Mouse (Mus musculus) embryonic facial prominence, embryonic 14.5 days (tissue): ENCODE measurements around the gene Cttnbp2nl. TPM values are rescaled to one million over a fixed set of nuclear protein-coding genes. Genes with fewer than 3 reads are reported as not detected.

Experiments
- ATAC-seq: fragments of 200-750 bp; cut with Nextera tagmentation; 2 replicates; pipeline ENCODE4 v1.8.0; 2017; ENCODE audit warnings: low read depth, moderate number of reproducible peaks, moderate TSS enrichment
- DNase-seq: peaks from one replicate; pipeline ENCODE4 v3.0.0-alpha.2; 2015; ENCODE audit warnings: low spot score
- H3K27ac ChIP-seq: fragments of 300-500 bp; sonication (generic); replicated peaks from 2 replicates; pipeline ENCODE4 v1.5.1; 2014; ENCODE audit warnings: low read depth, mild to moderate bottlenecking, low read length, moderate library complexity
- H3K27me3 ChIP-seq: fragments of 300-500 bp; sonication (generic); replicated peaks from 2 replicates; pipeline ENCODE4 v1.6.1; 2014; ENCODE audit warnings: low read length; ENCODE audit not compliant: control insufficient read depth, insufficient read depth
- H3K36me3 ChIP-seq: fragments of 300-500 bp; sonication (generic); 2 replicates; pipeline ENCODE4 v1.6.1; 2014; ENCODE audit warnings: low read length, mixed read lengths; ENCODE audit not compliant: control insufficient read depth, insufficient read depth
- H3K4me1 ChIP-seq: fragments of 300-500 bp; sonication (generic); 2 replicates; pipeline ENCODE4 v1.6.1; 2014; ENCODE audit warnings: antibody characterized with exemption, low read length; ENCODE audit not compliant: control insufficient read depth, insufficient read depth
- H3K4me2 ChIP-seq: fragments of 300-500 bp; sonication (generic); 2 replicates; pipeline ENCODE4 v1.6.1; 2014; ENCODE audit warnings: low read depth, mild to moderate bottlenecking, low read length, moderate library complexity, mixed read lengths
- H3K4me3 ChIP-seq: fragments of 300-500 bp; sonication (generic); 2 replicates; pipeline ENCODE4 v1.5.1; 2014; ENCODE audit warnings: low read depth, mild to moderate bottlenecking, low read length
- H3K9ac ChIP-seq: fragments of 300-500 bp; sonication (generic); 2 replicates; pipeline ENCODE4 v1.6.1; 2014; ENCODE audit warnings: low read depth, mild to moderate bottlenecking, low read length, moderate library complexity, mixed read lengths
- H3K9me3 ChIP-seq: fragments of 300-500 bp; sonication (generic); 2 replicates; pipeline ENCODE4 v1.6.1; 2016; ENCODE audit warnings: low read length; ENCODE audit not compliant: control insufficient read depth
- WGBS: fragments of 180-500 bp; shearing (Covaris S2); extraction: QIAGEN DNeasy Blood & Tissue Kit; methylation state at CpG from one replicate; pipeline ENCODE4 v1.1.7; 2014; 5-methylcytosine and 5-hydroxymethylcytosine counted together
- polyA plus RNA-seq: library from polyadenylated mRNA; unstranded; fragments of >200 nt; fragmentation: Nextera tagmentation; extraction: Ambion mirVana; gene quantifications from 2 replicates; pipeline ENCODE4 v1.2.1, GENCODE M21; 2014

Gene Cttnbp2nl
- polyA plus RNA-seq, 1 experiment from 2014 or later: 27.4 TPM

GRCm38 (mm10) chr3:104962141-104962611, 90.8 kb downstream of the Cttnbp2nl start:
- no peak overlapping the region for H3K27ac ChIP-seq
- H3K27me3 ChIP-seq: peaks cover 49% of the 10 kb centered on the region
- WGBS: 0% methylated on average over 26 of the region's 31 CpGs

GRCm38 (mm10) chr3:104961066-104962059, 91.6 kb downstream of the Cttnbp2nl start, which contains the start of gene Wnt2b:
Wnt2b (minus strand) TSS chr3:104961921.
- ATAC-seq: peak; percentile 64
- Histone ChIP-seq H3K9ac (peak within 1 kb of the TSS; percentile 60), H3K27me3 (peaks cover 49% of the 10 kb centered on the region), H3K9me3 (no peaks in the 10 kb centered on the region), H3K4me3 (peak within 1 kb of the TSS; percentile 58), H3K4me2 (peak within 1 kb of the TSS; percentile 79), H3K4me1 (peaks cover 29% of the 10 kb centered on the region), H3K36me3 (no peaks in the 10 kb centered on the region), H3K27ac (no peak within 1 kb of the TSS)
- DNase-seq: no peak
- 1% methylated on average over 42 of the region's 87 CpGs for WGBS

More at GRCm38 (mm10) chr3:104962141-104962611, 90.8 kb downstream of the Cttnbp2nl start:
- peak overlapping the region; percentile 58 for H3K4me3 ChIP-seq
- H3K9me3 ChIP-seq: no peaks in the 10 kb centered on the region
- H3K4me1 ChIP-seq: peaks cover 29% of the 10 kb centered on the region
- ATAC-seq (peak; percentile 23; the same call in 1 of the 2 replicates), DNase-seq (peak; percentile 79)
- no peaks in the 10 kb centered on the region for H3K36me3 ChIP-seq
- peak overlapping the region; percentile 60 for H3K9ac ChIP-seq
- H3K4me2 ChIP-seq: peak overlapping the region; percentile 79

GRCm38 (mm10) chr3:104960026-104961000, 92.6 kb downstream of the Cttnbp2nl start:
- peaks cover 33% of the 10 kb centered on the region for H3K4me1 ChIP-seq
- H3K4me2 ChIP-seq: peak overlapping the region; percentile 79
- 11% methylated on average over 19 of the region's 19 CpGs for WGBS
- peaks cover 44% of the 10 kb centered on the region for H3K27me3 ChIP-seq
- no peak overlapping the region for H3K27ac ChIP-seq
- peak overlapping the region; percentile 58 for H3K4me3 ChIP-seq
- 0 out of 2 replicates have a peak overlapping the region, but pooled peaks have one; percentile 60 for H3K9ac ChIP-seq
- ATAC-seq (no peak), DNase-seq (no peak)
- no peaks in the 10 kb centered on the region for H3K9me3 ChIP-seq
- no peaks in the 10 kb centered on the region for H3K36me3 ChIP-seq

GRCm38 (mm10) chr3:104956131-104956581, 96.8 kb downstream of the Cttnbp2nl start:
- Histone ChIP-seq H3K27me3 (peaks cover 22% of the 10 kb centered on the region; the same call in 1 of the 2 replicates), H3K27ac (0 out of 2 replicates have a peak overlapping the region, but pooled peaks have one; percentile 3), H3K4me2 (no peak overlapping the region), H3K9ac (no peak overlapping the region), H3K4me1 (peaks cover 4% of the 10 kb centered on the region; the same call in 1 of the 2 replicates), H3K9me3 (no peaks in the 10 kb centered on the region), H3K36me3 (peaks cover 27% of the 10 kb centered on the region), H3K4me3 (no peak overlapping the region)
- DNase-seq: no peak
- 0 out of 2 replicates have a peak, but pooled peaks have one; percentile 24 for ATAC-seq
- 70% methylated on average over 6 of the region's 6 CpGs for WGBS

GRCm38 (mm10) chr3:104954551-104954950, 98.4 kb downstream of the Cttnbp2nl start:
- H3K4me2 ChIP-seq: no peak overlapping the region
- no peak overlapping the region for H3K9ac ChIP-seq
- H3K4me3 ChIP-seq: no peak overlapping the region
- 96% methylated on average over 15 of the region's 15 CpGs for WGBS
- no peak overlapping the region for H3K27ac ChIP-seq
- no peaks in the 10 kb centered on the region for H3K9me3 ChIP-seq
- DNase-seq (no peak), ATAC-seq (no peak)
- H3K36me3 ChIP-seq: peaks cover 41% of the 10 kb centered on the region
- H3K27me3 ChIP-seq: 0 out of 2 replicates have a peak, but pooled peaks cover 6% of the 10 kb centered on the region
- peaks cover 4% of the 10 kb centered on the region; the same call in 1 of the 2 replicates for H3K4me1 ChIP-seq

GRCm38 (mm10) chr3:104954137-104954536, 98.8 kb downstream of the Cttnbp2nl start:
- ATAC-seq (no peak), DNase-seq (no peak)
- Histone ChIP-seq H3K27ac (no peak overlapping the region), H3K27me3 (0 out of 2 replicates have a peak, but pooled peaks cover 4% of the 10 kb centered on the region), H3K9me3 (no peaks in the 10 kb centered on the region), H3K4me1 (peaks cover 4% of the 10 kb centered on the region; the same call in 1 of the 2 replicates), H3K4me2 (no peak overlapping the region), H3K9ac (no peak overlapping the region), H3K36me3 (peaks cover 41% of the 10 kb centered on the region), H3K4me3 (no peak overlapping the region)
- WGBS: 96% methylated on average over 3 of the region's 3 CpGs

- Histone ChIP-seq H3K4me3 (no peak overlapping the region), H3K4me1 (peaks cover 4% of the 10 kb centered on the region; the same call in 1 of the 2 replicates), H3K9ac (no peak overlapping the region), H3K36me3 (peaks cover 50% of the 10 kb centered on the region), H3K27ac (no peak overlapping the region), H3K27me3 (no peaks in the 10 kb centered on the region), H3K9me3 (no peaks in the 10 kb centered on the region), H3K4me2 (no peak overlapping the region)
- ATAC-seq (no peak), DNase-seq (no peak)
- WGBS: 95% methylated on average over 23 of the region's 23 CpGs
Observed at GRCm38 (mm10) chr3:104952891-104953670, 99.9 kb downstream of the Cttnbp2nl start.
